Mouse (Mus musculus) lung, adult 2 months (tissue): ENCODE data around the gene Zfp46.

Experiments used
- CTCF ChIP-seq: fragments of 200-500 bp; IDR thresholded peaks from 2 replicates; pipeline ENCODE4 v1.5.1; 2011; ENCODE audit warnings: mild to moderate bottlenecking, low read length, control low read depth; ENCODE audit not compliant: insufficient read depth
- POLR2A ChIP-seq: fragments of 200-500 bp; IDR thresholded peaks from 2 replicates; pipeline ENCODE4 v1.6.1; 2011; ENCODE audit warnings: low read depth, mild to moderate bottlenecking, control low read depth, low read length, borderline replicate concordance; ENCODE audit errors: extremely low read depth

DNA sequence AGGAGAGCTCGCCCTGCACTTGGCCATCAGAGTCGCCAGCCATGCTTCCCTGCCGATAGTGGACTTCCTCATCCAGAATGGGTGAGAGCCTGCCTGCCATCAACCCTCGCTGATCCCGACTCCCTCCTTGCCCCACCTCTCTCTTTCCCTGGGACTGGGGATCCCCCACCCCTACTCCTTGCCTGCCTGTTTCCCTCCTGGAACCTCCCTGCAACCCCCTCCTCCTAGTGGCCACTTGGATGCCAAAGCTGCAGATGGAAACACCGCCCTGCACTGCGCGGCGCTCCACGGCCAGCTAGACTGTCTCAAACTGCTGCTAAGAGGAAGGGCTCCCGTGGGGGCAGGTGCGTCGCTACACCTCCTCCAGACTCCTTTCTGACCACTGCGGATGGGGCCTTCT is 44.4 kb upstream of the Zfp46 start:
- TF ChIP-seq POLR2A (no peak), CTCF (no peak)
